Mouse (Mus musculus): ENCODE measurements at regions not wholly inside any gene's neighbourhood (a gene's known extent, or its start where the extent isn't known, plus 50 kb on each side); places are given as distances from the start of the nearest gene placed in this dataset.

- TF ChIP-seq EP300 (optimal IDR thresholded peaks at IDR 0.05) (no peak), CTCF (IDR thresholded peaks at IDR 0.05; ENCODE audit: low read depth) (no peak)
These were observed 577.4 kb upstream of the Mdga2 start for GRCm38 (mm10) chr12:67799776-67800175.
